Comparison of ENCODE assay signal across 19 mouse cellular contexts in genomic region chr14:79074786-79075185, GRCm38 (mm10).
DNase-seq lines count a peak whose midpoint lies in the region; ATAC-seq lines count a peak whose summit lies in the region.
"Had no signal": no experiment of that assay in that cellular context is flagged by ENCODE, and none has a peak within 500 bp of the region (broad histone marks: within the 10 kb centered on the region; RNA-seq: fewer than 3 reads in every experiment).

No protein-coding gene starts in this region.

- WGBS in heart, embryonic 10.5 days, result 61% methylated on average over 8 of the region's 8 CpGs
- 47% methylated on average over 8 of the region's 8 CpGs for WGBS in heart, embryonic 13.5 days
- 91% methylated on average over 8 of the region's 8 CpGs for WGBS in midbrain, embryonic 13.5 days

- peak overlapping the region; percentile 18; the same call in 1 of the 2 replicates for H3K4me2 ChIP-seq in heart, embryonic 13.5 days
- no peak overlapping the region for H3K4me2 ChIP-seq in midbrain, embryonic 13.5 days (replicated peaks)
- H3K4me2 ChIP-seq: embryonic facial prominence, embryonic 13.5 days; limb, embryonic 12.5 days; liver, embryonic 15.5 days; midbrain, embryonic 15.5 days had no signal

- H3K9me3 ChIP-seq in heart, embryonic 10.5 days, result no peaks in the 10 kb centered on the region
- no peaks in the 10 kb centered on the region for H3K9me3 ChIP-seq in heart, embryonic 13.5 days
- H3K9me3 ChIP-seq in midbrain, embryonic 13.5 days, result no peaks in the 10 kb centered on the region
- H3K9me3 ChIP-seq: embryonic facial prominence, embryonic 13.5 days; hindbrain, embryonic 10.5 days; limb, embryonic 12.5 days; liver, embryonic 15.5 days; midbrain, embryonic 15.5 days had no signal

- H3K27me3 ChIP-seq in heart, embryonic 10.5 days (ENCODE audit: insufficient read depth, poor library complexity, severe bottlenecking), result no peaks in the 10 kb centered on the region
- H3K27me3 ChIP-seq in heart, embryonic 13.5 days (replicated peaks), result no peaks in the 10 kb centered on the region
- no peaks in the 10 kb centered on the region for H3K27me3 ChIP-seq in midbrain, embryonic 13.5 days
- H3K27me3 ChIP-seq: embryonic facial prominence, embryonic 13.5 days; limb, embryonic 12.5 days; liver, embryonic 15.5 days; midbrain, embryonic 15.5 days had no signal

- H3K36me3 ChIP-seq in heart, embryonic 10.5 days, result no peaks in the 10 kb centered on the region
- H3K36me3 ChIP-seq in heart, embryonic 13.5 days, result 0 out of 2 replicates have a peak, but pooled peaks cover 2% of the 10 kb centered on the region
- H3K36me3 ChIP-seq in midbrain, embryonic 13.5 days, result no peaks in the 10 kb centered on the region
- H3K36me3 ChIP-seq: embryonic facial prominence, embryonic 13.5 days; hindbrain, embryonic 10.5 days; limb, embryonic 12.5 days; liver, embryonic 15.5 days; midbrain, embryonic 15.5 days had no signal

- DNase-seq in heart, adult 11 months, result peak; percentile 95
- no peak for DNase-seq in heart, embryonic 10.5 days (ENCODE audit: low spot score)
- peak; percentile 55 to 73 for DNase-seq in gastrocnemius, adult 8-10 months (ENCODE audit: low spot score in 2 of 2)
- peak; percentile 48 for DNase-seq in lung, postnatal 36 days
- DNase-seq in right cerebral cortex, postnatal 25 days, result no peak
- DNase-seq: cerebellum, adult 11 months; cerebellum, postnatal 36 days; thymus, adult 18-20 months had no signal

- H3K9ac ChIP-seq in heart, embryonic 13.5 days, result no peak overlapping the region
- no peak overlapping the region for H3K9ac ChIP-seq in midbrain, embryonic 13.5 days (replicated peaks)
- H3K9ac ChIP-seq: embryonic facial prominence, embryonic 13.5 days; limb, embryonic 12.5 days; liver, embryonic 15.5 days; midbrain, embryonic 15.5 days had no signal

- 0 out of 2 replicates have a peak, but pooled peaks cover 5% of the 10 kb centered on the region for H3K4me1 ChIP-seq in heart, embryonic 10.5 days
- peaks cover 20% of the 10 kb centered on the region for H3K4me1 ChIP-seq in heart, embryonic 13.5 days
- H3K4me1 ChIP-seq in midbrain, embryonic 13.5 days (replicated peaks), result no peaks in the 10 kb centered on the region
- H3K4me1 ChIP-seq: hindbrain, embryonic 10.5 days; liver, embryonic 15.5 days; midbrain, embryonic 15.5 days had no signal

- no peak for ATAC-seq in heart, embryonic 13.5 days (ENCODE audit: extremely low read depth, insufficient number of reproducible peaks, low FRiP score, low TSS enrichment)
- ATAC-seq in midbrain, embryonic 13.5 days, result no peak
- ATAC-seq: inflammation-experienced regulatory T-cells, adult 6 months; midbrain, embryonic 15.5 days had no signal

- no peak overlapping the region for H3K4me3 ChIP-seq in heart, embryonic 10.5 days
- no peak overlapping the region for H3K4me3 ChIP-seq in heart, embryonic 13.5 days
- H3K4me3 ChIP-seq in midbrain, embryonic 13.5 days (replicated peaks), result no peak overlapping the region
- H3K4me3 ChIP-seq: embryonic facial prominence, embryonic 13.5 days; hindbrain, embryonic 10.5 days; layer of hippocampus, adult 2 months; left cerebral cortex, adult 2 months; limb, embryonic 12.5 days; liver, embryonic 15.5 days; midbrain, embryonic 15.5 days had no signal

- H3K27ac ChIP-seq in heart, embryonic 10.5 days, result no peak overlapping the region
- H3K27ac ChIP-seq in heart, embryonic 13.5 days (replicated peaks), result 0 out of 2 replicates have a peak overlapping the region, but pooled peaks have one; percentile 6
- H3K27ac ChIP-seq in midbrain, embryonic 13.5 days, result no peak overlapping the region
- H3K27ac ChIP-seq: embryonic facial prominence, embryonic 13.5 days; hindbrain, embryonic 10.5 days; kidney, postnatal 0 days; layer of hippocampus, adult 2 months; left cerebral cortex, adult 2 months; limb, embryonic 12.5 days; liver, embryonic 15.5 days; midbrain, embryonic 15.5 days had no signal

Comparison
In these comparisons a context has a peak if more than half of its experiments do, and no peak if none do; other contexts are left out.
1. DNase-seq: peak in heart, adult 11 months (single experiment), gastrocnemius, adult 8-10 months (2 of 2) and lung, postnatal 36 days (single experiment); none in heart, embryonic 10.5 days (single experiment) and right cerebral cortex, postnatal 25 days (single experiment).